Mouse (Mus musculus): ENCODE results near the gene Bcl11b. TPM values are rescaled to one million over a fixed set of nuclear protein-coding genes. Genes with fewer than 3 reads are reported as not detected.

Gene Bcl11b
- polyA plus RNA-seq, 1 experiment from 2014 or later, result 33.7 TPM

DNA sequence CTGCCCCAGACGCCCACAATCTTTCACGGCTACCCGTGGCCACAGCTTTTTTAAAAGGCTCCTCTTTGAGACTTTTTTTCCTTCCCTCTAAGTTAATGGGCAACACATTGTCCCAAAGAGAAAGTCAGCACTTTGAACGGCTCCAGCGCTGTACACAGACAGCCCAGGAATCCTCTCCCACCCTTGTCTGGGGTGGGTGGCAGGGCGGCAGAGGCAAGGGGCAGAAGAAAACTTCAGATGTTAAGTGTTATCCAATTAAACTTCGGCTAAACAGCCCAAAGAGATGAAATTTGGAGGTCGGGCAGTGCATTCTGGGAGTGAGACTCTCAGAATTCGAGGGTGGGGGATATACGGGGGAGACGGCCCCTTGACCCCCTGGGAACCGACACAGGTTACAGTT, 38.3 kb downstream of the Bcl11b start:
- 77% methylated on average over 12 of the region's 12 CpGs for WGBS
- no peak for ATAC-seq (replicated peaks)
- no peak overlapping the region for H3K9ac ChIP-seq
- peaks cover 47% of the 10 kb centered on the region for H3K4me1 ChIP-seq
- H3K4me3 ChIP-seq, result no peak overlapping the region
- H3K27me3 ChIP-seq (replicated peaks), result no peaks in the 10 kb centered on the region
- H3K27ac ChIP-seq, result no peak overlapping the region
- no peak overlapping the region for H3K4me2 ChIP-seq
- H3K9me3 ChIP-seq, result no peaks in the 10 kb centered on the region
- no peaks in the 10 kb centered on the region for H3K36me3 ChIP-seq (replicated peaks)

GRCm38 (mm10) chr12:107964396-107965085, 38.9 kb downstream of the Bcl11b start:
- WGBS, result 81% methylated on average over 14 of the region's 14 CpGs
- Histone ChIP-seq H3K36me3 (replicated peaks) (no peaks in the 10 kb centered on the region), H3K27ac (no peak overlapping the region), H3K4me3 (no peak overlapping the region), H3K4me2 (no peak overlapping the region), H3K27me3 (replicated peaks) (no peaks in the 10 kb centered on the region), H3K9ac (no peak overlapping the region), H3K9me3 (no peaks in the 10 kb centered on the region), H3K4me1 (peaks cover 46% of the 10 kb centered on the region)
- ATAC-seq (replicated peaks), result no peak

DNA sequence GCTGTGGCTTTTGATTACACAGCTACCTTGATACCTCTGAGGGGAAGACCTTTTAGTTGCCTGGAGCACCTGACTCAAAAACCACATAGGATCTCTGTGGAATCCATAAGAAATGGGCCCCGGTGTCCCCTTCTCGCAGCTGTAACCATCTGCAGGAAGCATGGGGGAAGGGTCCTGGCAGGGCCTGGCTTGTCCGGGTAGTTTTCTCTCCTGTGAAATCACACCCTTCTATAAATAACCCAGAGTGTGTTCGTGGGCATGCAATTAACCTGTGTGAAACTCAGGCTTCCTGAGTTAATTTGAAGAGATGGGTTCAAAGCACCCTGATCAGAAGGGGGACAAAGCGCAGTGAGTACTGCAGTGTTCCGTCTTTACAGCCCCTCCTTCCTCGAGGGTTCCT, 40.5 kb downstream of the Bcl11b start:
- WGBS, result 51% methylated on average over 7 of the region's 7 CpGs
- no peaks in the 10 kb centered on the region for H3K27me3 ChIP-seq (replicated peaks)
- no peak overlapping the region for H3K9ac ChIP-seq
- no peak for ATAC-seq (replicated peaks)
- peaks cover 46% of the 10 kb centered on the region for H3K4me1 ChIP-seq
- H3K4me3 ChIP-seq, result no peak overlapping the region
- no peak overlapping the region for H3K4me2 ChIP-seq
- H3K36me3 ChIP-seq (replicated peaks), result no peaks in the 10 kb centered on the region
- H3K27ac ChIP-seq, result peak overlapping the region; percentile 11; the same call in 1 of the 2 replicates
- H3K9me3 ChIP-seq, result no peaks in the 10 kb centered on the region

- no peak overlapping the region for H3K27ac ChIP-seq
- ATAC-seq (replicated peaks), result no peak
- no peak overlapping the region for H3K9ac ChIP-seq
- H3K27me3 ChIP-seq (replicated peaks), result no peaks in the 10 kb centered on the region
- H3K4me1 ChIP-seq, result peaks cover 46% of the 10 kb centered on the region
- H3K9me3 ChIP-seq, result no peaks in the 10 kb centered on the region
- WGBS, result 63% methylated on average over 15 of the region's 15 CpGs
- no peak overlapping the region for H3K4me3 ChIP-seq
- H3K36me3 ChIP-seq (replicated peaks), result no peaks in the 10 kb centered on the region
- H3K4me2 ChIP-seq, result no peak overlapping the region
Observed at GRCm38 (mm10) chr12:107961843-107962242, 41.6 kb downstream of the Bcl11b start.

GRCm38 (mm10) chr12:107960789-107961491, 42.5 kb downstream of the Bcl11b start:
- Histone ChIP-seq H3K27ac (peak overlapping the region; percentile 55; the same call in 1 of the 2 replicates), H3K36me3 (replicated peaks) (no peaks in the 10 kb centered on the region), H3K27me3 (replicated peaks) (no peaks in the 10 kb centered on the region), H3K4me2 (0 out of 2 replicates have a peak overlapping the region, but pooled peaks have one; percentile 4), H3K4me3 (no peak overlapping the region), H3K9me3 (no peaks in the 10 kb centered on the region), H3K4me1 (peaks cover 46% of the 10 kb centered on the region), H3K9ac (no peak overlapping the region)
- ATAC-seq (replicated peaks), result peak; percentile 40
- WGBS, result 46% methylated on average over 12 of the region's 12 CpGs

- H3K4me1 ChIP-seq, result peaks cover 46% of the 10 kb centered on the region
- no peak for ATAC-seq (replicated peaks)
- H3K27ac ChIP-seq, result peak overlapping the region; percentile 55
- no peaks in the 10 kb centered on the region for H3K9me3 ChIP-seq
- H3K9ac ChIP-seq, result no peak overlapping the region
- H3K4me2 ChIP-seq, result no peak overlapping the region
- 50% methylated on average over 14 of the region's 14 CpGs for WGBS
- H3K36me3 ChIP-seq (replicated peaks), result no peaks in the 10 kb centered on the region
- no peaks in the 10 kb centered on the region for H3K27me3 ChIP-seq (replicated peaks)
- H3K4me3 ChIP-seq, result no peak overlapping the region
Observed at GRCm38 (mm10) chr12:107960365-107960764, 43.0 kb downstream of the Bcl11b start.

GRCm38 (mm10) chr12:107959872-107960271, 43.5 kb downstream of the Bcl11b start:
- 38% methylated on average over 8 of the region's 8 CpGs for WGBS
- Histone ChIP-seq H3K36me3 (replicated peaks) (no peaks in the 10 kb centered on the region), H3K9me3 (no peaks in the 10 kb centered on the region), H3K4me1 (peaks cover 46% of the 10 kb centered on the region), H3K27me3 (replicated peaks) (no peaks in the 10 kb centered on the region), H3K27ac (peak overlapping the region; percentile 55; the same call in 1 of the 2 replicates), H3K4me3 (no peak overlapping the region), H3K9ac (no peak overlapping the region), H3K4me2 (no peak overlapping the region)
- ATAC-seq (replicated peaks), result no peak

- Histone ChIP-seq H3K4me2 (peak overlapping the region; percentile 46), H3K36me3 (replicated peaks) (no peaks in the 10 kb centered on the region)
- ATAC-seq (replicated peaks), result no peak
Observed at GRCm38 (mm10) chr12:107953044-107953684, 50.2 kb downstream of the Bcl11b start.

DNA sequence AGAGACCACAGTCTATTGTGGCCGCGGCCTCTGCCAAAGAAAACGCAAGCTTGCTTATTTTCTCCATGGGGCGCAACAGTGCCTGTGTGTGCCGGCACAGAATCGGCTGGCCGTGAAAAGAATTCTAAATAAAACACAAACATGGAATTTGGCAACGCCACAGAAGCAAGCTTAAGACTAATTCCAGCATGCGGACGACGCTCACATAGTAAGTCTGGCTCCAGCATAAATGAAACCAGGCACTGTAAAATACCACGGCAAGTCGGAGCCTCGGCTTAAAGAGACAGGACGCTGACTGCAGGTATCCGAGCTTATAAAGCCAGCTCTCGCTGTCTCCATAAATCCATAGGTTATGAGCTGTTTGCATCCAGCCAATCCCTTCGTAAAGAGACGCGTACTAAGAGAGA, 51.1 kb downstream of the Bcl11b start:
- Histone ChIP-seq H3K4me1 (peaks cover 46% of the 10 kb centered on the region), H3K27ac (peak overlapping the region; percentile 64), H3K9ac (no peak overlapping the region), H3K4me3 (peak overlapping the region; percentile 25), H3K9me3 (no peaks in the 10 kb centered on the region), H3K36me3 (replicated peaks) (no peaks in the 10 kb centered on the region), H3K27me3 (replicated peaks) (no peaks in the 10 kb centered on the region), H3K4me2 (peak overlapping the region; percentile 46)
- peak; percentile 38; the same call in 1 of the 2 replicates for ATAC-seq (replicated peaks)
- WGBS, result 28% methylated on average over 20 of the region's 20 CpGs

More at GRCm38 (mm10) chr12:107953044-107953684, 50.2 kb downstream of the Bcl11b start:
- Histone ChIP-seq H3K4me3 (no peak overlapping the region), H3K27me3 (replicated peaks) (no peaks in the 10 kb centered on the region), H3K4me1 (peaks cover 46% of the 10 kb centered on the region), H3K9me3 (no peaks in the 10 kb centered on the region), H3K9ac (no peak overlapping the region), H3K27ac (peak overlapping the region; percentile 64; the same call in 1 of the 2 replicates)
- whole genome bisulfite sequencing, result 84% methylated on average over 16 of the region's 16 CpGs

GRCm38 (mm10) chr12:107950667-107951179, 52.7 kb downstream of the Bcl11b start:
- no peak overlapping the region for H3K4me2 ChIP-seq
- no peaks in the 10 kb centered on the region for H3K27me3 ChIP-seq (replicated peaks)
- 56% methylated on average over 20 of the region's 20 CpGs for WGBS
- no peaks in the 10 kb centered on the region for H3K36me3 ChIP-seq (replicated peaks)
- H3K9me3 ChIP-seq, result no peaks in the 10 kb centered on the region
- ATAC-seq (replicated peaks), result no peak
- no peak overlapping the region for H3K4me3 ChIP-seq
- H3K9ac ChIP-seq, result no peak overlapping the region
- peaks cover 46% of the 10 kb centered on the region for H3K4me1 ChIP-seq
- 0 out of 2 replicates have a peak overlapping the region, but pooled peaks have one; percentile 30 for H3K27ac ChIP-seq

GRCm38 (mm10) chr12:107949416-107949815, 54.0 kb downstream of the Bcl11b start:
- H3K36me3 ChIP-seq (replicated peaks), result no peaks in the 10 kb centered on the region
- no peaks in the 10 kb centered on the region for H3K27me3 ChIP-seq (replicated peaks)
- no peak overlapping the region for H3K4me3 ChIP-seq
- peaks cover 44% of the 10 kb centered on the region for H3K4me1 ChIP-seq
- 83% methylated on average over 10 of the region's 10 CpGs for WGBS
- ATAC-seq (replicated peaks), result no peak
- no peak overlapping the region for H3K27ac ChIP-seq
- H3K4me2 ChIP-seq, result no peak overlapping the region
- no peak overlapping the region for H3K9ac ChIP-seq
- no peaks in the 10 kb centered on the region for H3K9me3 ChIP-seq

- Histone ChIP-seq H3K4me2 (no peak overlapping the region), H3K9ac (no peak overlapping the region), H3K27me3 (replicated peaks) (no peaks in the 10 kb centered on the region), H3K36me3 (replicated peaks) (no peaks in the 10 kb centered on the region), H3K4me1 (peaks cover 11% of the 10 kb centered on the region), H3K27ac (no peak overlapping the region), H3K4me3 (no peak overlapping the region), H3K9me3 (no peaks in the 10 kb centered on the region)
- WGBS, result 78% methylated on average over 7 of the region's 7 CpGs
- ATAC-seq (replicated peaks), result no peak
Observed at GRCm38 (mm10) chr12:107942100-107942499, 61.3 kb downstream of the Bcl11b start.
